Mouse (Mus musculus): ENCODE data around the gene Gm42906. TPM values are rescaled to one million over a fixed set of nuclear protein-coding genes. Genes with fewer than 3 reads are reported as not detected.

Gene Gm42906
- polyA plus RNA-seq, 1 experiment from 2014 or later = not detected

- Histone ChIP-seq H3K4me2 (ENCODE audit: low read depth, low read length) (no peak overlapping the region), H3K27ac (ENCODE audit: low read length) (no peak overlapping the region), H3K4me3 (ENCODE audit: low read length) (no peak overlapping the region), H3K4me1 (replicated peaks; ENCODE audit: control insufficient read depth, insufficient read depth, low read length) (no peaks in the 10 kb centered on the region), H3K9me3 (ENCODE audit: control insufficient read depth, low read length) (peaks cover 5% of the 10 kb centered on the region; the same call in 1 of the 2 replicates), H3K9ac (ENCODE audit: low read length) (no peak overlapping the region), H3K27me3 (ENCODE audit: control insufficient read depth, insufficient read depth, low read depth, low read length) (no peaks in the 10 kb centered on the region), H3K36me3 (ENCODE audit: control insufficient read depth, insufficient read depth, low read length) (peaks cover 2% of the 10 kb centered on the region; the same call in 1 of the 2 replicates)
- no peak for ATAC-seq (ENCODE audit: low read depth)
- 92% methylated on average over 2 of the region's 2 CpGs for WGBS
Observed at GRCm38 (mm10) chr5:151077953-151078352, 350.0 kb downstream of the Gm42906 start.

DNA sequence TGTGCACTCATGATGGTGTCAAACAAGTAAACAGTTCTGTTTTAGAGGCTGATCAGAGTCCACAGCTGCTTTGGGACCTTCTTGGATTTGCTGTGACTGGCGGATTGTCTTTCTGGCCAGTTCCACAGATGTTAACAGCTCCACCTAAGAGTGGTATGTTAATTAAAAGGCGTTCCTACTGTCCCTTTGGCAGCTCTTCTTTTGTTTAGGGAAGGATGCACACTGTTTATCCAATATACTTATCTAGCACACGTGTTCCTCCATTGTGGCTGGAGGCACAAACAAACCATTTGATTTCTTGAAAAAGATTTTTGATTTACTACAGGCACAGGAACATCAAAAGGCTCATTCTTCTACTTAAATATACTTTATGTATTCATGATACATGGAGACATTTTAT is 351.0 kb downstream of the Gm42906 start:
- H3K4me1 ChIP-seq (replicated peaks; ENCODE audit: control insufficient read depth, insufficient read depth, low read length) = peaks cover 2% of the 10 kb centered on the region; the same call in 1 of the 2 replicates
- H3K4me3 ChIP-seq (ENCODE audit: low read length) = no peak overlapping the region
- WGBS = 55% methylated on average over 3 of the region's 3 CpGs
- no peak overlapping the region for H3K9ac ChIP-seq (ENCODE audit: low read length)
- H3K27ac ChIP-seq (ENCODE audit: low read length) = no peak overlapping the region
- peaks cover 5% of the 10 kb centered on the region; the same call in 1 of the 2 replicates for H3K9me3 ChIP-seq (ENCODE audit: control insufficient read depth, low read length)
- H3K27me3 ChIP-seq (ENCODE audit: control insufficient read depth, insufficient read depth, low read depth, low read length) = no peaks in the 10 kb centered on the region
- H3K36me3 ChIP-seq (ENCODE audit: control insufficient read depth, insufficient read depth, low read length) = no peaks in the 10 kb centered on the region; the same call in 1 of the 2 replicates
- H3K4me2 ChIP-seq (ENCODE audit: low read depth, low read length) = no peak overlapping the region
- no peak for ATAC-seq (ENCODE audit: low read depth)

DNA sequence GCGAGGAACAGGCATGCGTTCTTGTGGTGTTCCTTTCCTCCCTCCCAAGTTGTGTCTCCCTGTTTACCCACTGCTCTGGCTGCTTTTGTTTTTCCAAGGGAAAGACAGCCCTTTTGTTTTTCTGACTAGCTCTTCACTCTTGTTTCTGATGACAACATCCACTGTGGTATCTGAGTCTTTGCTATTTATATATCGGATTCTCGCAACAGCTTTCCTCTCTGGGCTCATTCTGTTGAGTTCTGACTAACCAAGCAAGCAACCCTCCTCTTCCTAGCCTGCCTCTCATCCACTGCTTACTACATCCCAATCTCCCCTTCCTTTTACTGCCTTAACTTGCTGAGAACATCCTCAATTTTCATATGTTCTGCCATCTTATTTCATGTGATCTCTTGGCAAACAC is 353.7 kb downstream of the Gm42906 start:
- WGBS = 75% methylated on average over 4 of the region's 4 CpGs
- no peaks in the 10 kb centered on the region for H3K27me3 ChIP-seq (ENCODE audit: control insufficient read depth, insufficient read depth, low read depth, low read length)
- H3K27ac ChIP-seq (ENCODE audit: low read length) = no peak overlapping the region
- H3K9ac ChIP-seq (ENCODE audit: low read length) = no peak overlapping the region
- H3K4me2 ChIP-seq (ENCODE audit: low read depth, low read length) = no peak overlapping the region
- H3K4me1 ChIP-seq (replicated peaks; ENCODE audit: control insufficient read depth, insufficient read depth, low read length) = peaks cover 7% of the 10 kb centered on the region; the same call in 1 of the 2 replicates
- H3K9me3 ChIP-seq (ENCODE audit: control insufficient read depth, low read length) = peaks cover 5% of the 10 kb centered on the region; the same call in 1 of the 2 replicates
- ATAC-seq (ENCODE audit: low read depth) = no peak
- no peak overlapping the region for H3K4me3 ChIP-seq (ENCODE audit: low read length)
- H3K36me3 ChIP-seq (ENCODE audit: control insufficient read depth, insufficient read depth, low read length) = no peaks in the 10 kb centered on the region; the same call in 1 of the 2 replicates

GRCm38 (mm10) chr5:151071430-151071829 is 356.5 kb downstream of the Gm42906 start:
- peaks cover 5% of the 10 kb centered on the region; the same call in 1 of the 2 replicates for H3K9me3 ChIP-seq (ENCODE audit: control insufficient read depth, low read length)
- peaks cover 4% of the 10 kb centered on the region for H3K36me3 ChIP-seq (ENCODE audit: control insufficient read depth, insufficient read depth, low read length)
- no peak overlapping the region for H3K27ac ChIP-seq (ENCODE audit: low read length)
- H3K27me3 ChIP-seq (ENCODE audit: control insufficient read depth, insufficient read depth, low read depth, low read length) = no peaks in the 10 kb centered on the region
- no peak overlapping the region for H3K4me3 ChIP-seq (ENCODE audit: low read length)
- no peak overlapping the region for H3K4me2 ChIP-seq (ENCODE audit: low read depth, low read length)
- no peak overlapping the region for H3K9ac ChIP-seq (ENCODE audit: low read length)
- WGBS = 35% methylated on average over 6 of the region's 6 CpGs
- H3K4me1 ChIP-seq (replicated peaks; ENCODE audit: control insufficient read depth, insufficient read depth, low read length) = peaks cover 7% of the 10 kb centered on the region; the same call in 1 of the 2 replicates
- 0 out of 2 replicates have a peak, but pooled peaks have one; percentile 38 for ATAC-seq (ENCODE audit: low read depth)

- H3K27me3 ChIP-seq (ENCODE audit: control insufficient read depth, insufficient read depth, low read depth, low read length) = no peaks in the 10 kb centered on the region
- H3K4me3 ChIP-seq (ENCODE audit: low read length) = no peak overlapping the region
- peaks cover 4% of the 10 kb centered on the region for H3K36me3 ChIP-seq (ENCODE audit: control insufficient read depth, insufficient read depth, low read length)
- no peak overlapping the region for H3K9ac ChIP-seq (ENCODE audit: low read length)
- no peak overlapping the region for H3K4me2 ChIP-seq (ENCODE audit: low read depth, low read length)
- peaks cover 5% of the 10 kb centered on the region; the same call in 1 of the 2 replicates for H3K9me3 ChIP-seq (ENCODE audit: control insufficient read depth, low read length)
- 66% methylated on average over 6 of the region's 6 CpGs for WGBS
- H3K27ac ChIP-seq (ENCODE audit: low read length) = no peak overlapping the region
- no peak for ATAC-seq (ENCODE audit: low read depth)
- peaks cover 9% of the 10 kb centered on the region; the same call in 1 of the 2 replicates for H3K4me1 ChIP-seq (replicated peaks; ENCODE audit: control insufficient read depth, insufficient read depth, low read length)
Observed at GRCm38 (mm10) chr5:151070896-151071295, 357.1 kb downstream of the Gm42906 start.

- H3K4me3 ChIP-seq (ENCODE audit: low read length) = no peak overlapping the region
- H3K36me3 ChIP-seq (ENCODE audit: control insufficient read depth, insufficient read depth, low read length) = peaks cover 4% of the 10 kb centered on the region; the same call in 1 of the 2 replicates
- WGBS = 61% methylated on average over 2 of the region's 2 CpGs
- no peak overlapping the region for H3K27ac ChIP-seq (ENCODE audit: low read length)
- H3K4me1 ChIP-seq (replicated peaks; ENCODE audit: control insufficient read depth, insufficient read depth, low read length) = peaks cover 10% of the 10 kb centered on the region; the same call in 1 of the 2 replicates
- no peaks in the 10 kb centered on the region for H3K27me3 ChIP-seq (ENCODE audit: control insufficient read depth, insufficient read depth, low read depth, low read length)
- no peak for ATAC-seq (ENCODE audit: low read depth)
- no peaks in the 10 kb centered on the region for H3K9me3 ChIP-seq (ENCODE audit: control insufficient read depth, low read length)
- H3K4me2 ChIP-seq (ENCODE audit: low read depth, low read length) = no peak overlapping the region
- H3K9ac ChIP-seq (ENCODE audit: low read length) = no peak overlapping the region
Observed at GRCm38 (mm10) chr5:151069569-151069968, 358.4 kb downstream of the Gm42906 start.

GRCm38 (mm10) chr5:151066016-151066415 is 361.9 kb downstream of the Gm42906 start:
- Histone ChIP-seq H3K4me2 (ENCODE audit: low read depth, low read length) (no peak overlapping the region), H3K36me3 (ENCODE audit: control insufficient read depth, insufficient read depth, low read length) (peaks cover 25% of the 10 kb centered on the region), H3K27ac (ENCODE audit: low read length) (peak overlapping the region; percentile 61), H3K9ac (ENCODE audit: low read length) (no peak overlapping the region), H3K4me1 (replicated peaks; ENCODE audit: control insufficient read depth, insufficient read depth, low read length) (0 out of 2 replicates have a peak, but pooled peaks cover 5% of the 10 kb centered on the region), H3K27me3 (ENCODE audit: control insufficient read depth, insufficient read depth, low read depth, low read length) (no peaks in the 10 kb centered on the region), H3K4me3 (ENCODE audit: low read length) (no peak overlapping the region), H3K9me3 (ENCODE audit: control insufficient read depth, low read length) (peaks cover 8% of the 10 kb centered on the region; the same call in 1 of the 2 replicates)
- 52% methylated on average over 5 of the region's 5 CpGs for WGBS
- ATAC-seq (ENCODE audit: low read depth) = peak; percentile 57

DNA sequence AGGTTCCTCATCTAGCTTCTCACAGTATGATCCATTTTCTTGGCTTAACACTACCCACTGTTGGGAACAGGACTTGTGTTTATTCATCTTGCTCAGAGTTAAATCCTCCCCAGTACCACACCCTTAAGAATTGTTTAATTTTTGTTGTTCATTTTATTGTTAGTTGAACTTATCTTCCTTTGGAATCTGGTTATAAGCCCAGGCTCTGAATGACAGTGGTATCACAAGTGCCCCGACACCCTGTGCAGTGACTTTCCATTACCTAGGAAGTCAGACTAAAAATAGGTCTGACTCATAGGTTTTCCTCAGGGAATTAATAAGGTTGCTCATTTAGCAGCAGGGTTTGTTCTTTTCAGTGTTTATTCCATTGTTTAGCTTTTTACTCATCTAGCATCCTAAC is 362.7 kb downstream of the Gm42906 start:
- peaks cover 8% of the 10 kb centered on the region; the same call in 1 of the 2 replicates for H3K9me3 ChIP-seq (ENCODE audit: control insufficient read depth, low read length)
- no peak overlapping the region for H3K4me2 ChIP-seq (ENCODE audit: low read depth, low read length)
- H3K36me3 ChIP-seq (ENCODE audit: control insufficient read depth, insufficient read depth, low read length) = peaks cover 25% of the 10 kb centered on the region
- no peak overlapping the region for H3K4me3 ChIP-seq (ENCODE audit: low read length)
- H3K9ac ChIP-seq (ENCODE audit: low read length) = no peak overlapping the region
- no peaks in the 10 kb centered on the region for H3K27me3 ChIP-seq (ENCODE audit: control insufficient read depth, insufficient read depth, low read depth, low read length)
- 67% methylated on average over 1 of the region's 1 CpGs for WGBS
- peak overlapping the region; percentile 61 for H3K27ac ChIP-seq (ENCODE audit: low read length)
- H3K4me1 ChIP-seq (replicated peaks; ENCODE audit: control insufficient read depth, insufficient read depth, low read length) = peaks cover 11% of the 10 kb centered on the region
- ATAC-seq (ENCODE audit: low read depth) = peak; percentile 18; the same call in 1 of the 2 replicates

DNA sequence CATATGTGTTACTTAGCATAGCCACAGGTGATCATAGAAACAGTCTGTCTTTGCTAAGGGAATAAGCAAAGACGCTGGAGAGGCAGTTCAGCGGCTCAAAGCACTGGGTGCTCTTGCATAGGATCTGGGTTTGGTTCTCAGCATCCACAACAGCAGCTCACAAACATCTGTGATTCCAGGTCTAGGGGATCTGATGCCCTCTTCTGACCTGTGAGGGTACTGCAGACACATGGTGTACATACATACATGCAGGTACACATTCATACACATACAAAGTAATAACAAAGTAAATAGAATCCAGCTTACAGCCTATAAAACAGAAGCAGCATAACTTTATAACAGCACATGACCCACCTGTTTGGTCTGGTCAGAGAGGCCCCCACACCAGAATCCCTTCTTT is 366.0 kb downstream of the Gm42906 start:
- Histone ChIP-seq H3K4me3 (ENCODE audit: low read length) (no peak overlapping the region), H3K9ac (ENCODE audit: low read length) (no peak overlapping the region), H3K36me3 (ENCODE audit: control insufficient read depth, insufficient read depth, low read length) (peaks cover 25% of the 10 kb centered on the region), H3K4me1 (replicated peaks; ENCODE audit: control insufficient read depth, insufficient read depth, low read length) (peaks cover 14% of the 10 kb centered on the region), H3K9me3 (ENCODE audit: control insufficient read depth, low read length) (peaks cover 8% of the 10 kb centered on the region; the same call in 1 of the 2 replicates), H3K27ac (ENCODE audit: low read length) (no peak overlapping the region), H3K27me3 (ENCODE audit: control insufficient read depth, insufficient read depth, low read depth, low read length) (no peaks in the 10 kb centered on the region), H3K4me2 (ENCODE audit: low read depth, low read length) (no peak overlapping the region)
- no peak for ATAC-seq (ENCODE audit: low read depth)
- WGBS = 97% methylated on average over 2 of the region's 2 CpGs

All from lung, embryonic 16.5 days (tissue).